Mouse (Mus musculus) left cerebral cortex, postnatal 25 days (tissue): ENCODE data around the gene Adamts9. TPM values are rescaled to one million over a fixed set of nuclear protein-coding genes. Genes with fewer than 3 reads are reported as not detected.

Experiments
- DNase-seq, 2 experiments: peaks; one replicate each; pipeline ENCODE4 v3.0.0; 2022; ENCODE audit warnings: low spot score in 2 of 2, mixed read lengths in 1 of 2
- intact Hi-C: fragments of 180-260 bp; cut with DNase I; formaldehyde crosslinking; loops from one replicate; pipeline ENCODE4 v1.15.1; 2025
- total RNA-seq, 2 experiments: library from RNA; stranded (reverse); gene quantifications; 2 replicates each; pipeline ENCODE4 v1.2.3; 2021

Gene Adamts9
- total RNA-seq, 2 experiments from 2014 or later = 2.9 to 3.0 TPM

DNA sequence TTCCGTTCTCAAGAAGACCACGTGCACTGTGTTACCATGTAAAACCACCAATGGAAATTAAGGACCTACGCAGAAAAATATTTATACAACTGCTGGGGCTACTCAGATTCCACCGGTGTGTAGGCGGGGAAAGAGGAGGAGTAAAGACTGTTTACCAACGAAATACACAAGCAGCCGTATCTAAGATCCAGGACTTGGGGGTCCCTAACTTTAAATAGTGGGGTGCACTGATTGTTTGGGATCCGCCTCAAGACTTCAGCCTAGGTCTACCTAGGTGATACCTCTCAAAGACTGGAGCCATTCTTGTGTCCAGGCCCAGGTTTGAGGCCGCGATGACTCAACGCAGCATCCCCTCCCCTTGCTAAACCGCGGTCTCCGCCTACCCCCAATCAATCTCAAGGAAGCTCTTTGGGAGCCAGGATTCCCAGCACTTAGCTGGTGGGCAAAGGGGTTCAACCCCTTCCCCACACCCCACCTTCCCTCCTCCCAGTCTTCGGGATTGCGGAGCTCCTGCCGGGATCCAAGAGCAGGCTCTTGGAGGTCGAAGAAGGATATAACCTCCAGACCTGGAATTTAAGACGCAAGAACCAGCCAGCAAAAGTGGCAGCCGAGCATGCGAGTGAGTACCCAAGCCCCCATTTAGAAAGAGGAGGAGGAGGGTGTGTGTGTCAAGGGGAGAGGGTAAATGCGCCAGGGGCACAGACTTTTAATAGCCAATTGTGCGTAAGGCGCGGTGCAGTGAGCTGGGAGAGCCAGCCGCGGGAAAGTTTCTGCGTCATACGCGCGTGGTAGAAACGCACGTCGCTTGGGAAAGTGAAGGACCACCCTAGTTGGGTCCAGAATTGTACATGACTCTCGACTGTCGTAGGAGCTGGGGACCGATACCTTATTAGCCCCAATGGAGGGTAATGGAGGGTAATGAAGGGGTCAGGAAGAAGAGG lies 2.8 kb downstream of the Adamts9 start:
- peak; percentile 6 to 29 for DNase-seq
- intact Hi-C loops = loop anchor here (2.0 to 5.0 kb wide), 2 partner anchors 154 to 507 kb away; no protein-coding TSS in a partner anchor

DNA sequence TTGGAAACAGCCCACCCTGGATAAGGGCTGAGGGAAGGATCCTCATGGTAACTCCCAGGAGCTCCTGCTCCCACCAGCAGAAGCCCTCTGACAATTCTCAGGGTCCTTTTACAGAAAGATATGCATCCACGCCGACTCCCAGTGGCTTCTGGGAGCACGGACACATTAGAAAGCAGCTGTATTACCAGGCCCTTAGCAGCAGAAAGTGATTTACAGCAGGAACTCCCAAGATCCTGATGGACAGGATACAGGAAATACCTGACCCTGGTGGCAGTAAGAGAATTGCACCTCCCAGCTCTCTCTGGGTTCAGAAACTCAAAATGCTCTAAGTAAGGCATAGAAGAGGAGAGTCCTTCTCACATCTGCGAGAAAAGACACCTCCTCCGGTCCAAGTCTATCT lies 15.0 kb downstream of the Adamts9 start:
- intact Hi-C loops = no loop called here
- DNase-seq = no peak

DNA sequence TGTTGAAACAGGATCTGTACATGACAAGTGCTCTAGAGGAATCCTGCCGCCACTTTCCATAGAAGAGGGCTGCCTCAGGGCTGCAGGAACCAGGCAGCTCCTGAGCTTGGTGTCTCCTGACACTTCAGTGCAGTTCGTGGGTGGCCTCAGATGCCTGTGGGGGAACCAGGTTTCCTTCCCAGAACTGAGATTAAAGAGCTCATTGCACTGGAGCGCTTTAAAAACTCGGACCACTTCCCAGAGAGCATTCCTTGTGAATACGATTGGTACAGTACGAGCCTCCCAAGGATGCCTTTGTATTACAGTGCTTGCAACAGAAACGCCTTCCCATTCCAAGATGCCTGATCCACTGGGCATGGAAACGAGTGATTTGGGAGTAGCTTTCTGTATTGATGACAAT lies 18.8 kb downstream of the Adamts9 start:
- peak in 1 of 2 experiments; percentile 3 for DNase-seq
- intact Hi-C loops = no loop called here

DNA sequence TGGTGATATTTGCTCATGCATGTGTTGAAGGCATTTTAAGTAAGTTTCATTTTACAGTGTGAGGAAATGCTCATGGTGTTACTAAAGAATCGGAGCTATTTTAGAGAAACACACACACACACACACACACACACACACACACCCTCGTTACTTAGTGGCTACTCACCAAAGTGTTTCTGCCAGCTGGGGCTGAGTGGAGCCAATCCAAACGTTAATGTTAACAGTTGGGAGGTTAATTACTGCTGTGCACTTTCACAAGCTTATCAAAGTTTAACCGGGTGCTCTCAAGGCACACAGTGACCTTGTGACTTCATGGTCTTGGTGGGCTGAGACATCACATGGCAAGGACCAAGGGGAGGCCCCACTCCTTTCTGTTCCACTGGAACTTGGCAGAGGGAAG lies 21.4 kb downstream of the Adamts9 start:
- intact Hi-C loops = no loop called here
- DNase-seq = no peak

DNA sequence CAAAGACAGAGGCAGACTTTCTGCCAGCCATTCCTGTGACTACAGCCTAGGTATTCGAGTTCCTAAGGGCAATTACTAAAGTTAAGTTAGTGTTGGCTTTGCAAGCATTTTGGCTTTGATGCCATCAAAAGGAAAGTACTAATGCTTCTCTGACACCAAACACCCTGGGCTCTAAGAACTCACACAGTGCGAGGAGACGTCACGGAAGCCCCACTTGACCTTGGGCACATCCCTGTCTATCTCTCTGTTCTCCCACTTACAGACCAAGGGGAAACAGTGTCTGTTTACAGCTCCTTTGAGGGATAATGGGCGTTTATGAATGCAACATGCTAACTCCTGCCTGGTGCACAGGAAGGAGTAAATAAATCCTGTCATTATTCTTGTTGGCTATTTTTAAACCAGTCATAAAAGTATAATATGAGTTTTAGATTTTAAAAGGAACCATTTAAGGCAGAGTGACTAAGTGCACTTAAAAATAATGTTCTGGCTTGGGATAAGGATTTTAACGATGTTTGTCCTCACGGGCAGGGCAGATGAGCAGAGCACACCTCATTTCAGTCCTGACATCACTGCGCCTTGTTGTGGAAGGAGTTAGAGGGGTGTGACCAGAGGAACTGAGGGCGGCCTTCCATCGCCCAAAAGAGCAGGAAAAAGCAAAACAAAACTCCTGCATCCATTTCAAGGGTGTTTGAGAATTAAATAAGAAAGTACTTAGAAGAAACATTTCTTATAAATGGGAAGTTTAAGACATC lies 22.2 kb downstream of the Adamts9 start:
- intact Hi-C loops = no loop called here
- no peak for DNase-seq

DNA sequence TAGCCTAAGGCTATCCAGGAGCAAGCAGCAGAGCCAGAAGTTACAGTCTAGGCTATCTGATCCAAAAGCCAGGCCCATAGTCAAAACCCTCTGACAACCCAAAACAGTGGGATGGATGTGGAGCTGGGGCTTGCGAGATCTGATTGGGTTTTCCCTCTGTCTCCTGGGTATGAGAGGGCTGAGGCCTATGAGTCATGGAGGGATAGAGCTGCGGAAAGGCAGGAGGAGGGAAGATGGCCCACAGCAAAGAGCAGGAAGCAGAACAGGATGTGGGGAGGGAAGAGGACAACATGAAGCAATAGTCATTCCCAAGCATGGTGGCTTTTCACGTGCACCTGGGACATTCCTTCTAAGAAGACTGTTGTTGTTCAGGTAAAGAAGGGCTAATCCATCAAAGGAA lies 32.7 kb downstream of the Adamts9 start:
- no peak for DNase-seq
- intact Hi-C loops = no loop called here

DNA sequence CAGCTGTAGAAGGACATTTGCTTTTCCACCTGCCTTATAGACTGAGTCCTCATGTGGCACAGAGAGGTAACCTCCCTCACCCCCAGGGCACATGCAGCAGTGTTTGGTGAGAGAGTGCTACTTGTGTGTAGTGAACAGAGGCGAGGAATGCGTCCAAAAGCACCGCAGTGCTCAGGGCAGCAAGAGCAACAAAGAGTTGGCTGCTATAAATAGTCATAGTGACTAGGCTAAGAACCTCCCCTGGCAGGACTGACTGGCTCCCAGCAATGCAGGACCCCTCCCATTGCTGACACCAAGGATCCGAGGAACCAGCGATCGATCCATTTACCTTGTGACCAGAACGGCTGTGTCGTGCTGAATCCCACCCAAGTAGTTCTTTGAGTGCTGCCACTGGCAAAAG lies 33.9 kb downstream of the Adamts9 start:
- intact Hi-C loops = no loop called here
- DNase-seq = no peak

DNA sequence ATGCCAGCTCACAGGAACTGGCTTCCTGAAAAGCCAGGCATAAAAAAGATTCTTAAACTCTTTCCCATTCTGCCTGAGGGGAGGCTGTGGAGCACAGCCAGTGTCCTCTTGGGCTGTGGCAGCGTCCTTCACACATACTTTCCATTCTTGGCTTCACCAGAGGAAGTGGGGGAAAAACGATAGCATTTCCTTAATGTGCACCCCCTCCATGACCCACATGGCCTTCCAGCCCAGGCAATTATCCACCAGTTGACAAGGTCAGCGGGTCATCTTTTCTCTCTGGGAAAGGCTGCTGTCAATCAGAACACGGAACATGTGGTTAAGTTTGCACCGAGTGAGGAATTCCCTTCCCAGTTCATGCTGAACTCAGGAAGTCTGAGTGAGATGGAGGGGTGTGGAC lies 37.4 kb downstream of the Adamts9 start:
- intact Hi-C loops = no loop called here
- DNase-seq = no peak

DNA sequence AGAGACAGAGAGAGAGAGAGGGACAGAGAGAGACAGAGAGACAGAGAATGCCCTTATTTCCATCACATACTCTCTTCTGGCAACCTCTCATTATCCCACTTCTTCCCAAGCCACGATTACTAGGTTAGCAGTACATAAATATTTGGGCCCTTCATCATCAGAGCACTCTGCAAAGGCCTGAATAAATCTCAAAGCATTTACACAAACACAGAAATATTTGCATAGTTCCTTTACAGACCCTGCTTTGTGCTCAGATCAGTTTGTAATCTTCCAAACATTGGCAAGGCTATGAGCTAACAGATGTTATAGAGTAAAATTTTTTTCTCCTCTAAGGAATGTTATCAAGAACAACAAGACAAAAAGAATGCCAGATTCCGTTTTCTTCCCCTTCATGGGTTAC lies 38.8 kb downstream of the Adamts9 start:
- intact Hi-C loops = no loop called here
- DNase-seq = no peak

DNA sequence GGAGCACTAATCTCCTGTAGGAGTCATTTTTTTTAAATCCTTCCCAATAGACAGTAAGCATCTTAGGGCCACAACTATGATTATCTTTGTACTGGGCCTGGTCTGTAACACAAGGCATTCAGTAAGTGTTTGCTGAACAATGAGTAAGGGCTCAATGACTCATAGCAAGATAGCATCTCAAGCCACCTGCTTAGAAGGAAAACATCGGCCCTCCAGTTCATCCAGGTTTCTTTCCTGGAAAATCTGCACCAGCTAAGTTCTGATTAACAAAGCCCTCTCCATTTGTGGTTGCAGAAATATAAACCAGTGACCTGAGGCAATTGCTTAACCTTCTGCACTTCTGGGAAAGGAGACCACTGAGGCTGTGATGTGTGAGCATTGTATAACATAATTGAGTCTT lies 39.3 kb downstream of the Adamts9 start:
- no peak for DNase-seq
- intact Hi-C loops = no loop called here

DNA sequence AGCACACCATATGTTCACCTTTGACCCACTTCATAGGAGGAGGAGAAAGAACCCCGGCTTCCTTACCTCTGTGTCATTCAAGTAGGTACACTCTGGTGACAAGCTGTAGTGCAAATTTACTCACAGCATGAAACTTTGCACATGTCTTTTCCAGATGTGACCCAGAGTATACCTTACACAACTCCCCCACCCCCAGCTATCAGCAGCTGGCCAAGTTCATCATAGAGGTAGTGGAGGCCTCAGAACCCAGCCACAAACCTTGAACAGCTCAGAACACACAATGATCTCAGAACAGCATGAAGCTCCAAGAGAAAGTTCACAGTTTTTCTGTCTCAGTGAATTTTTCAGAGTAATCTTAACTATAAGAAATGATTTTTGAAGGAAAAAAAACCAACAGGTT lies 51.8 kb downstream of the Adamts9 start:
- intact Hi-C loops = no loop called here
- DNase-seq = no peak

DNA sequence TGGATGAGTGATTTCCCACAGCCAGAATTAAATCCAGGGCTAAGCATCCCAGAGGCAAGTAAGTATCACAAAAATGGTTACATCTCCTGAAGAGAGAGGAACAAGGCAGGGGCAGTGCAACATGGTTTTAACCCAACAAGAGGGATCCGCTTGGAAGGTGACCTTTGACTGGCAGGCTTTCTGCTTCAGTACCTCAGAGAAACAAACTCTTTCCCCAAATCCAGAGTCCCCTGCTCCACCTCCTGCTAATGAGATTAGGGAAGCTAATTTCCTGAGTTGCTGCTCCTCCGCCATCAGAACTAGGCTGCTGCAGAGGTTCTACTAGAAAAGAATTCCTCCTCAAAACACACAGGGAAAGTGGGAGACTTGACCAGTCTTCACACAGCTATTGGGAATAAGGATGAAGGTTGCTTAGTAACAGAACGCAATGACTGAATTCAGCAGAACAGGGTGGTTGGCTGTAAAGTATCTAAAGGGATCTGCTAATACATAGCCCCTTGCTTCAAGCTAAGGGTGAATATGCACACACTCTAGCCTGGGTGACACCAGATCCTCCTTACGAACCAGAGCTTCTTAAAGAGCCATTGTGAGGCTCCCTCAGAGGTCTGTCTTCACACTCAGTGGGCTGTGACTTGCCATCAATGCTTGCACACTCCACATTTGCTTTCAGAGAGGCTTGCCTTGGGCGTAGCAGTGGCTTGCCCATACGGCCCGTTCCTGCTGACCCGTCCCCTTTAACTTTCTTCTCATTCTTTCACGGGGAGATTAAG lies 60.0 kb downstream of the Adamts9 start:
- intact Hi-C loops = no loop called here
- no peak for DNase-seq

DNA sequence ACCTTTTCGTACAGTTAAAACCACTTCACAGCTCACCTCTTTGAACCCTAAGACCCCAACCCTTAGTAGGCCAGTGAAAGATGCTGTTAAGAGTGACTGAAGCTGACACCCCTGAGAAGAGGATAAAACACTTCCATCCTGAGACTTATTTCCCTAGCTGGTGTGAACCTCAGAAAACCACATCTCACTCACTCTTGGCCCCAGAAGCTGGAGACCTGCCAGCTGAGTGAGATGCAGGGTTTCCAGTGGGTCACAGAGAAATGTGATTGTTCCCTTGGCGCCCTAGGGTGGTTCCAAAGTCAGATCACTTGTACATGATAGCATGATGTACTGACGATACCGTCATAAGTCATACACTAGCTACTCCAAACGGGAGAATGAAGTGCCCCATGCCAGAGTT lies 60.8 kb downstream of the Adamts9 start:
- DNase-seq = no peak
- intact Hi-C loops = no loop called here

DNA sequence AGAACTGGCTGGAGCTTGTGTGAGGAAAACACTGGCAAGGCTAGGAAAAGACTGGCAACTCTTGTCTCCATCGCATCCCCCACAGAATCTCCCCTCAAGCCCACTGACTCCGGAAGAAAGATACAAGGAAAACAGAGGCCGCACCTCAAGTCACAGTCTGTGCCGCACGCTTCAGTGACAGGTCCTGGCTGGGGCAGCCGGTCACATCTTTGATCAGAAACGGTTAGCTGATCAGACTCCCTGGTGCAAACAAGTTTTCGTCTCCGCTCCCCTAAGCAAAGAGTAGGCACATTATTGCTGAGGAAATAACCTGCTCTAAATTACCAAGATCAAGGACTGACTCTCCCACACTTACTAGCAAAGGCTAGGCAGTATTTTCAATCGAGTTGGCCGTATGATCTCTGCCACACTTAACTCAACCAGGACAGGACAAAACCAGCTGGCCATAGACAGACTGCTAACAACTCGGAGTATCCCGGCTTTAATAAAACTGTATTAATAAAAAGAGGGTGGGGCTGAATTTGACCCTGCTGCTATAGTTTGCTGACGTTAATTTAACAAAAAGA lies 63.5 kb downstream of the Adamts9 start:
- intact Hi-C loops = no loop called here
- no peak for DNase-seq

DNA sequence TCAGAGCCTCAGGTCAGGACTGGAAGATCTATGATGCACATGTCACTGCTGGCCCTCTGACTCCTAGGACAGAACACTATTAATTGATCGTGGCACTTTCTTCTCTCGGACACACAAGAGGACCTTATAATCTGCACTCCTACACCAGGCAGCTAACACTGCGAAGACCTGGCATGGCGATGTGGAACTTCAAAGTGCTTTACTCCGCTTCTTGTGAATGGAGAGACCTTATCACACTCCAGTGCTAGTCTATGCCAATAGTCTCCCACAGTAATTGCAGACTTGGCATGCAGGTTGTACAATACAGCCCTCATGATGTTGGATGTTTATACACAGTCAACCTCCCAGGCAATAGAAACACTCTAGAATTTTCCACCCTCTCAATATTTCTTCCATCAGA lies 64.5 kb downstream of the Adamts9 start:
- DNase-seq = no peak
- intact Hi-C loops = no loop called here

DNA sequence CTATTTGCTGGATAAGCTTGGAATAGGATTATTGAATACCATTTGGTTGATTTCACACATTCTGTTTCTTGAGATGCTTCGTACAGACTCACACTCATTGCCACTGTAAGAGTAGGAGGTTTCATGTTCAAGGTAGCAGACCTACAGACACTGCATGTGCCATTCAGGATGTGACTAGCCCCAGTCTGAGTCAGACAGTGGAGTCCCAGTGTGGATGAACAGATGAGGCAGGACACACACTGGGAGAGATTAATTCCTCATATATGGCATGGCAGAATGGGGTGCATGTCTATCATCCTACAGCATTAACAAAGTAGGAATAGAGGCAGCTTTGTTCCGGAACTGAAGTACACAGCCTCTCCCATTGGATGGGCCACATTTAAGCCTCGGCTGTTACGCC lies 66.1 kb downstream of the Adamts9 start:
- intact Hi-C loops = no loop called here
- DNase-seq = no peak

DNA sequence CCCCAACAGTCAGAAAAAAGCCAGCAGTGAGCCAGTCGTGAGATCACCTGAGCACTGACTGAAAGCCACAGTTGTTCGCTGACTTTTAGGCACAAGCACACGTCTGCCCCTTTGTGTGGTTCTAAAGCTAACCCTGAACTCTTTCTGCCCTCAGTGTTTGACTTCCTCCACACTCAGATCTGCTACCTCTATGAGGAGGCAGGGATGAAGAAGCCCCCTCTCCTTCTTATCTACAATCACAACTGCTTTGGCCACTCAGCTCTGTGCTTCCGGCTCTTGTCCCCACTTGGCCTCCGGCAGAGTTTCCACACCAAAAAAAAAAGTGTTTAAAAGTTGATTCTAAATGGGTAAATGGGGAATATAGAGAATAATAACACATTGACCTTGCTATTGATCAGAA lies 67.2 kb downstream of the Adamts9 start:
- intact Hi-C loops = no loop called here

DNA sequence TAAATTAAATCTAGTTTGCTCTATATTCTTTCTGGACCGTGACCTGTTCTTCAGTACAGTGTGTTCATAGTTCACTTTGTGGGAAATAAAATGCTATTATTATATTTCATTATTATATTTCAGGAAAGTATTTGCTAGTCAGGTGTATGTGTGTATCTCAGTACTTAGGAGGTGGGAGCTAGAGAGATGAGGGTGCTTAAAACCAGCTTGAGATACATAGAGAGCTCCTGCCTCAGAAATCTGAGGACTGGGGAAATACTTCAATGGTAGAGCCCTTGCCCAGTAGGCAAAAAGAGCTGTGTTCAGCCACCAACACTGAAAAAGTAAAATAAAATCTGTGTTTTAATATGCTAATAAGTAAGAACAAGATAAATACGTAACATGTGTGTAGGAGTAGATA lies 68.0 kb downstream of the Adamts9 start:
- intact Hi-C loops = no loop called here
- no peak for DNase-seq

More for the DNA sequence above, 67.2 kb downstream of the Adamts9 start:
- DNase-seq = no peak

DNA sequence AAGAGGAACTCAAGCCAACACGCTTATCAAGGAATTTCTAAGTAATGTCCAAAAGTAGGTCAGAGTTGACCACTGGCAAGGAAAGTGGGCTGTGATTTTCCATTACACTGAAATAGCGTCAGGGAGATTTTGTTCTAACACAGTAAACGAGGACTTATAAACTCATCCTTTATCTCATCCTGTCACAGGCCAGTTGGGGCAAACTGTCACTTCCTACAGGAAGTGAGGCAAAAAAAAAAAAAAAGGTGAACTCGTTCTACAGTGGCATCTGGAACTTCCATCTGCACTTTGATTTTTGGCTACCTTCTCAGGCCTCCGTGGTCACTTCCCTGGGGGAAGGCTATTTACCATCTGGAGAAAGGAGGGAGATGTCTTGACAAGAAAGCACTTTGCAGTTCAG lies 68.4 kb downstream of the Adamts9 start:
- intact Hi-C loops = no loop called here
- DNase-seq = no peak

DNA sequence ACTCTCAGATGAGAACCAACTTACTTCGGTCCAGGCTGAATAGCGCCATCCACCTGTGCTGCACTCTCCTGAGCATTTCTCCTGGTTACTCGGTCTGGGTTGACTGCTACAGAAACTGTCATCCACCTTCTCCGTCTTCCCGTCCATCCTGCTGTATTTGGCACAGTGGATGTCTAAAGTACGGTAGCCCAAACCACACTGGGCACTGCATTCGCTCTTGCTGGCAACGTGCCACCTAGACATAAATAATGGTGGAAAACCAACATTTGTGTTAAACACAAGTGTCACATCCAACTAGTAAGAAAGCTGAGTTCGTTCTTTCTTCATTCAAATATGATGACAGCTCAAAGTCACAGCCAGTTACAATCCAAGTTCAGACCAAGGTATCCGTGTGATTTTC lies 70.5 kb downstream of the Adamts9 start:
- intact Hi-C loops = no loop called here

More for the DNA sequence above, 70.5 kb downstream of the Adamts9 start:
- no peak for DNase-seq
